Mouse (Mus musculus) right cerebral cortex, postnatal 10 days (tissue): ENCODE measurements around the gene Tmem30c.
"Not testable (repeated sequence)": the region's sequence is repeated elsewhere in the genome, so short reads cannot be mapped to it uniquely, and the experiment has no call there.

Experiments used
- DNase-seq, 2 experiments: peaks; one replicate each; pipeline ENCODE4 v3.0.0; 2021; ENCODE audit warnings: low spot score in 2 of 2

Tmem30c gene

GRCm38 (mm10) chr16:57231937-57232310 lies 60.7 kb downstream of the Tmem30c start:
- DNase-seq = not testable (repeated sequence)

- DNase-seq = peak; percentile 98 to 99
Measured at GRCm38 (mm10) chr16:57231089-57231936, 61.4 kb downstream of the Tmem30c start, which contains the start of gene Tbc1d23. Gene Tbc1d23, minus strand, starts transcription at chr16:57231504.

GRCm38 (mm10) chr16:57226444-57226843 lies 66.2 kb downstream of the Tmem30c start:
- no peak for DNase-seq

GRCm38 (mm10) chr16:57220361-57220760 lies 72.3 kb downstream of the Tmem30c start:
- no peak for DNase-seq
